Mouse (Mus musculus): ENCODE data around the gene Akr1c18. TPM values are rescaled to one million over a fixed set of nuclear protein-coding genes. Genes with fewer than 3 reads are reported as not detected.

Gene Akr1c18
- polyA plus RNA-seq (2012): not detected in 2 replicates

GRCm38 (mm10) chr13:4150518-4150917, at the start of gene Akr1c18:
Gene Akr1c18 (minus strand): TSS chr13:4150654.

GRCm38 (mm10) chr13:4190904-4191303, 40.5 kb upstream of the Akr1c18 start, which contains the start of gene Akr1c13:
Gene Akr1c13 (plus strand): TSS chr13:4191150.

Other genes with a start within 250 kb of the Akr1c18 start
- 46.3 and 50.9 TPM in 2 replicates for gene Net1, start 232.4 kb downstream of the Akr1c18 start, polyA plus RNA-seq (2012)
- not detected in 2 replicates for gene Tubal3, start 232.4 kb downstream of the Akr1c18 start, polyA plus RNA-seq (2012)
- not detected in 2 replicates for gene Ucn3, start 205.3 kb downstream of the Akr1c18 start, polyA plus RNA-seq (2012)
- not detected in 2 replicates for gene Akr1c14, start 101.6 kb downstream of the Akr1c18 start, polyA plus RNA-seq (2012)
- 0.76 and 0.99 TPM in 2 replicates for gene Akr1c13, start 40.5 kb upstream of the Akr1c18 start, polyA plus RNA-seq (2012)
- not detected in 2 replicates for gene Akr1c19, start 78.0 kb upstream of the Akr1c18 start, polyA plus RNA-seq (2012)
- gene Akr1c12, start 128.8 kb upstream of the Akr1c18 start, polyA plus RNA-seq (2012): 0.07 TPM in 1 of 2 replicates, not detected in the other

Measured in megakaryocyte-erythroid progenitor cell, adult 5 weeks (primary cell).